Mouse (Mus musculus): ENCODE results near the gene Scgb1b2.

Scgb1b2 gene

DNA sequence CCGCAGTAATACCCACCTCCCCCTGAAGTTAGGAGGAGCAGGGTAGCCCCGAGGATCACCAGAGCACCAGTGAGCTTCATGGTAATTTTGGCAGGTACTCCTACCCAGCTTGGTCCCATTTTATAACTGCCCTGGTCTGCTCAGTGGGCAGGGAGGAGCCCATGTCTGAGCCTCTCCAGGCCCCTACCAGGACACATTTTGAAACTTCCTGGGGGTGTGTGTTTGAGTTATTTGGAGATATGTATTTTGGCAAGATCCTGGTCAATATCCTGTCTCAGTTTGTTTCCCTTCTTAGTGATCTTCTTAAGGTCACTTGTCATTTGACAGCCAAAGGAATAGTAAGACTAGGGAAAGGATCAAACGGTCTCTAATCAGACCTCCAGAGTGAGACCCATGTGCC is at the start of gene Scgb1b2:
TSS of gene Scgb1b2 (minus strand) at position 101 of the 400 bp plus-strand sequence.
- DNase-seq: no peak

DNA sequence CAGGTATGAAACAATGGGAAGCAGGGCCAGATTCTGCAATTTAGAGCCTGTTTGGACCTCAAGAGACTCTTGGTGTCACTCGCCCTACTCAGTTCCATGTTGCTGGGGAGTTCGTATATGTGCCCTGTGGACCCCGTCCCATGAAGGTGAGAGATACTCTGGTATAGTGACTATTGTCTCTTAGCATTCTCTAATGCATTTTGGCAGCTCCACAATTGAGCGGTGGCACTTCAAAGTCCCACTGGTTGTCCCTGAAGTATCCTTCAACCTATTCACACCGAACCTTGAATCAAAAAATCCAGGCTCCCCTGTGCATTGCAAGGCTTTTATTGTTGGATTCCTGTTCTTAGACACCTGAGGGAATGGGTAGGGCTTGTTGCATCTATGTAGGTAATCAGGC is 1.4 kb downstream of the Scgb1b2 start, which contains the start of gene Scgb2b2:
TSS of gene Scgb2b2 (plus strand) at position 301 of the 400 bp plus-strand sequence.
- no peak for DNase-seq

Measured in thymus, postnatal 25 days (tissue).